Mouse (Mus musculus) activated CD4-positive, CD25-positive, alpha-beta regulatory T cell, adult 4 months (primary cell): ENCODE results near the gene Zfp52. TPM values are rescaled to one million over a fixed set of nuclear protein-coding genes. Genes with fewer than 3 reads are reported as not detected.

Experiments
- ATAC-seq: one replicate; pipeline ENCODE4 v1.8.0; 2017
- polyA plus RNA-seq, 2 experiments: library from polyadenylated mRNA; unstranded; fragments of 100-300 nt; shearing (Covaris generic); gene quantifications; one replicate each; pipeline ENCODE4 v1.2.1; 2017

Zfp52 gene
- 10 to 100 TPM; 16.5 to 20.0 TPM for polyA plus RNA-seq

DNA sequence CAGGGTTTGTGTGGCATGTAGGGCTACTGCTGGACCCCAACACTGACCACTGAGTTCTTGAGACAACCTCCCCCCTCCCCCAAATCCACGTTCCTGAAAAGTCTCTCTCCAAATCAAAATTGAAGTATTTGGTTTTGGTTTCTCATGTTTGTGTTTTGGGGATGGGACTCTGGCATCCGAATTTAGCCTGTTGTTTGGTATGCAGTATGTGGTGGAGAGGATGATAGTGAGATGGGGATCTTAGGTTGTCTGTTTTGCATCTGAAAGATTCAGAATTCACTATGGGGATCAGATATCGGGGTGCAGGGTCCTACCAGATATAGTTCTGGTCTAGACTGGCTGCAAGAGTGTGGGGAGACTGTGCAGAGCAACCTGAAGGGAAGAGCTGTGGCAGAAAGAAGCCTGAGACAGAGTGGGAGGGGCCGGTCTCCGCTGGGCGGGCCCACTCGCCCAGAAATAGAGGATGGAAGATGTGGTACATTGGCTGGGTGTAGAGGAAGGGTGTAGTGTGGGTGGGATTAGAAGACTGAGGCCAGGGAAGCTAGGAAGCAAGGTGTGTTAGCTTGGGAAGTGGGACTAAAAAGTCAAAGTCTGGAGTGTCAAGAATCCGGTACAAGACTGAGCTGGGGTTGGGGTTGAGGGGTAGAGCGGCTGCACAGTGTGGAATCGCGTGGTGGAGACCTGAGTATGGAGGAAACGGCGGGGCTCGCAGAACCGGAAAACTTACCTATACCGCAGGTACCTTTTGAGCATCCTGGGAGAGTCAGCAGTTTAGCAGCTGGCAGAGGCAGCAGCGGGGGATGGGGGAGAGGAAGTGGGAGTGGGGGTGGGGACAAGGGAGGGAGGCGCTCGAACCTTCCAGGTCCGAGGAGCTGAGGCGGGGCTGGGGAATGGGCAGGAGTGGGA is at the start of gene Zfp52:
Gene Zfp52, plus strand, starts transcription at position 444 of the 906 bp plus-strand sequence.
- peak; percentile 64 for ATAC-seq

DNA sequence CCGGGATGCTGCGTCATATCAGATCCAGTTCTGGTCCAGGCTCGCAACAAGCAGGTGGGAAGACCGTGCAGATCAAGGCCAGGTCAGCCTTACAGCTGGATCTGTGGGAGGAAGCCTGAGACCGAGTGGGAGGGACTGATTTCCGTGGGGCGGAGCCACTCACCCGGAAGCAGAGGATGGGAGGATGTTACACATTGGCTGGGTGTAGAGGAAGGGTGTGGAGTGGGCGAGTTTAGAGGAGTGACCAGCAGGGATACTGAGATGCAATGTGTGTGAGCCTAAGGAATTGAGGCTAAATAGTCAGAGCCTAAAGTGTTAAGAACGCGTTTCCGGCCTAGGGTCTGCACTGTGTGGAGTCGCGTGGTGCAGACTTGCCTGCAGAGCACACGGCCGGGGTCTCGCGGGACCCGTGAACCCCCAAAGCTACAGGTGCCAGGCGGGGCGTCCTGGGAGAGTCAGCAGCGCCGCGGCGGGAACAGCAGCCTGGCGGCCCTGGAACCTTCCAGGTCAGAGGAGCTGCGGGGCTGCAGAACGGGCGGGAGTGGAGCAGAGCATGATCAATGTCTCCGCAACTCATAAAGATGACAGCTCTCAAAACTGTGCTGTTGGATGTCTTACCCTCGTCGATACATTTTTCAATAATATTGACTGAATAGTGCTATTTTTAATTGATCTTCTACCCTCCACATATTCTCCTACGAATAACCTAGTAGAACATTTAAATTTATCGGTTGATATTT is 46.4 kb upstream of the Zfp52 start, which contains the start of gene Zfp53:
Gene Zfp53, plus strand, starts transcription at position 239 of the 740 bp plus-strand sequence.
- peak; percentile 99 for ATAC-seq

DNA sequence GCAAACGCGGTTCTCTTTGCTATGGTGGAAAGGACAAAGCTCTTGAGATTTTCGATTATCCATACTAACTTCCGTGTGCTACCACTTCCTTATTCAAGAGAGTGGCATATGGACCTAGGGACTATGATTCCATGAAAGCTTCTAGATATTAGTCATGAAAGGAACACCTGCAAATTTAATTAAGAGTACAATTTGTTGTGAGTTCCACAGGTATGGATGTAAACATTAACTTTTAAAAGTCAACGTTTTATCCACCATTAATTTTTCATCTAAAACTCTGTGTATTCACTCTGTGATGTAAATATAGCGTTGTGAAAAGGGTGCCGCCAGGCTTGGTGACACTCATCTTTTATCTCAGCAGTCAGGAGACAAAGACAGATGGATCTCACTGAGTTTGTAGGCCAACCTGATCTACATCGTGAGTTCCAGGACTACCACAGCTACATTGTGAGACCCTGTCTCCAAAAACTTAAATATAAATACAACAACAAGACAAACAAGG is 45.8 kb upstream of the Zfp52 start:
- peak; percentile 10 for ATAC-seq

DNA sequence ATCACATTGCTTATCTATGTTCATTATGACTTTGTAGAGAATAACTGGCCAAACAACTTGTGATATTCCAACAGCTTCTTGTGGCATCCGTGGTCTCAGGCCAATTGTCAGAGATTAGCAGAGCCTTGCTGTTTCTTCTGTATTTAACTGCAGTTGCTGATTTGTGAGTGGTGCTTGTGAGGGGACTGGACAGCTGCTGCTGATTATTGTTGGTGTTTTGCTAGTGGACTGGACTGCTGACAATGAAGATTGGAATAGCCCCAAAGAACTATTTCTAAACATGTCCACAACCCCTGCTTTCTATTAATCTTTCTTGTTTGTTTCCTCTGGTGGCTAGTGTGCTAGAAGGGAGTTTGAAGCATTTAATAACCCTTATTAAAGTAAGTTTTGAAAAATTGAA is 34.0 kb upstream of the Zfp52 start:
- no peak for ATAC-seq

DNA sequence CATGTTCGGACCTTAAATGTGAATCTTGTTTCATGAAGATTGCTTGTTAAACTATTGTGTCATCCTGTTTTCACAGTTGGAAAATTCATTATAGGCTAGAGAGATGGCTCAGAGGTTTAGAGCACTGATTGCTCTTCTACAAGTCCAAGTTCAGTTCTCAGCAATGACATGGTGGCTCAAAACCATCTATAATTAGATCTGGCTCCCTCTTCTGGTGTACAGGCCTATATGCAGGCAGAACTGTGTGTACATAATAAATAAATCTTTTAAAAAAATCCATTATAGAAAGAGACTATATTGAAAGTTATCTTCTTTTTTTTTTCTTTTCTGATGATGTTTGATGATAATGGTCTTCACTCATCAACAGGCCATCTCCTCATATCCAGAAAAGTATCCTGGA is 30.8 kb upstream of the Zfp52 start:
- ATAC-seq, result peak; percentile 43

DNA sequence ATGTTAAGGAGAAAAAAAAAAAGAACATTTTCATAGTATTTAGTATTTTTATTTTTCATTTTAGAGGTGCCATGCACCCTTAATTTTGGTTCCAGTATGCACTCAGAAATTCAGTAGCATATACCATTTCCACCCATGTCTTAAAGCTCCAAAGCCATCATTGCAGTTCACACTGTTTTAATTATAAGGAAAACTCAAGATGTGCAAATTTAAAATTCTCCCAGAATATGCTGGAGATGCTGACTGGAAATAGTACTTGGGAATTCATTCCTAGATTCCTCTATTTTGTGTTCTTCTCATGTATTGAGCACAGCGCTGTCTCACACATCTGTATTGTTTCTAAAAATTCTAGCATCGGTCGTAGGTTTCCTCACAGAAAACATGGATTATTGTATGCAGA is 29.1 kb upstream of the Zfp52 start:
- ATAC-seq, result no peak

DNA sequence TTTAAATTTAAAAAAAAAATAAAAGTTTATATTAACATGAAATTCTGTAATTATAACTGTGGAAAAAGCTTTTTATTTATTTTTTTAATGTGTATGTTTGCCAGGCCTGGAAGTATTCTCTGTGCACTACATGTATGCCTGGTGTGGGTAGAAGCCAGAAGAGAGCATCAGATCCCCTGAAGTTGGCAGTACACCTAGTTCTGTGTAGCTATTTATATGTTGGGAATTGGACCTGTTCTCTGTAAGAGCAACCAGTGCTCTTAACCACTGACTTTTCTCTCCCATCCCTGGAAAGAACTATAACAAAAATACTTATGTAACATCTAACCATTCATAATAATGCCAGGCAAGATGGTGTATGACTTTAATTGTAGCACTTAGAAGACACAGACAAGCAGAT is 25.6 kb upstream of the Zfp52 start:
- no peak for ATAC-seq

DNA sequence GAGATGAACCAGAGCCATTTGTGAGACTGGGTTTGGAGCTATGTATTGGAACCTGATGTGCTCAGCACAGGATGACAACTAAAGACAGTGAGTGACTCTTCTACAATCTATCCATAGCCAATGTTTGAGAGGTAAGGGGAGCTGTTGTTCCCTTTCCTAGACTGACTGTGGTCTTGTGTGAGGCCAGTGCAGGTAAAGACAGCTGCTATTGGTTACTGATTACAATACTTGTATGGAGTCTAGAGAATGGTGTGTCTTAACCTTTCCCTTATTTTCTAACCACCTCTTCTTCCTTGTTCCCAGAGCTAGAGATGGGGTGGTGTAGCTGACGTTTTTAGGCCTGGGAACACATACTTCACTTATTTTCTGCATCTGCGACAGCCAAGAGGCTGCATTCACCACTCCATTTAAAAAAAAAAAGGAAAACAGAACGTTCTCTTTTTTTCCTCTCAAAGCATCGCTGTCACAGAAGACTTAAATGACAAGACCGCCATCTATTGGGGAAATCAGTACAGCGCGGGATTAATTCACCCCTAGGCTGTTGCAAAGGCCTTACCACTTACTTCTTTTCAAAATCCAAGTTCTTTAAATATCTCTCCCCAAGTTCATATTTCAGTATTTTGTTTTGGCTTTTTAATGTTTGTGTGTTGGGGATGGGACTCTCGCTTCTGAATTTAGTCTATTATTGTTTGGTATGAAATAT is 19.8 kb upstream of the Zfp52 start:
- ATAC-seq, result peak; percentile 86

DNA sequence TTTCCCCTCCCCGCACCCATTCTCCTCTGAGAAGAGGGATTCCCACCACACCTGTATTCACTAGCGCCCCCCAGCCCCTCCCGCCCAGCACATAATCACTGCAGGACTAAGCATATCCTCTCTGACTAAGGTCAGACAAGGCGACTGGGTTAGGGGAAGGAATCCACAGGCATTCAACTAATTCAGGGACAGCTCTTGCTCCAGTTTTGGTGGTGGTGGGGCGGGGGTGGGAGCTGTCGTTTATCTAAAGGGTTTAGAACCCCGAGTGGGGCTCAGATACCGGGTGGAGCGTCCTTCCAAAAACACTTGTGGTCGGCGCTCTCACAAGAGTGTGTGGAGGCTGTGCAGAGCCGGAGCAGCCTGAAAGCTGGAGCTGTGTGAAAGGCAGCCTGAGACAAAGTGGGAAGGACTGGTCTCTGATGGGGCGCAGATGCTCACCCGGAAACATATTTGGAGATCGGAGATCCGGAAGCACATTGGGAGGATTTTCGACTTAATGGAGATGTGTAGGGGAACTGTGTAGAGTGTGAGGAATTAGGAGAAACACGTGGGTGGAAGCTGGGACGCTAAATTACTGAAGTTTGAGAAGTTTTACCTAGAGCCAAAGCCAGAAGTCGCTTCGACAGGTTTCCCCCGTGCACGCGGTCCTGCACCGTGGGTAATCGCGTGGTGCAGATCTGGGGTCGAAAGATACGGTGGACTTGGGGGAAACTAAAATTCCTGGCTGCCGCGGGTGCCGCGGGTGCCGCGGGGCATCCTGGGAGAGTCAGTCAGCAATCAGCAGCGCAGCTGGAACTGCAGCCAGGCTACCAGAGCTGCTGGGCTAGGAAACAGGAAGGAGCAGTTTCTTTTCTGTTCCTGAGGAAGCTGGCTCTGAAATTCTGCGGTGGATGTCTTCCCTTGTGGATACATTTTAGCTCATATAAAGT is 18.9 kb upstream of the Zfp52 start:
- peak; percentile 72 for ATAC-seq

DNA sequence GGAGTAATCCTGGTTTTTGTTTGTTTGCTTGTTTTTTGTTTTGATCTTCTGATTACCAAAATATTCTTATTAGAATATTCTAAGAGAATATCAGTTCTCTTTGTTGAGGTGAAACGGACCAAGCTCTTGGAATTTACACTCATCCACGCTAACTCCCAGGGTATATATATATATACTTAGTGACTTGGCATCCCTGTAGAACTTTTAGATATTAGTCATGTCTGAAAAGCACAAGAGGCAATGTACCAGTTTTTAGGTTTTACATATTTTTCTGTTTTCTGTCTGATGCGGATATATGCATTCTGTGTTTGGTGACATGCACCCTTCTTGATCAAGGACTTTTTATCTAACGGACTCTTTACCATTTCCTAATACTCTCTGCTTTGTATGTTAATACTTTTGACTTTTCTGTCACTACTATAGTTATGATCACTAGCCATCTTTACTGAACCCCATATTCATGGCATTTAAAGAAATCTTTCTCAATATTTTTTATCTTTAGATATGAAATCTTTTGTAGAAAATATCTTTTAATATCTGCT is 18.1 kb upstream of the Zfp52 start:
- ATAC-seq, result peak; percentile 4

DNA sequence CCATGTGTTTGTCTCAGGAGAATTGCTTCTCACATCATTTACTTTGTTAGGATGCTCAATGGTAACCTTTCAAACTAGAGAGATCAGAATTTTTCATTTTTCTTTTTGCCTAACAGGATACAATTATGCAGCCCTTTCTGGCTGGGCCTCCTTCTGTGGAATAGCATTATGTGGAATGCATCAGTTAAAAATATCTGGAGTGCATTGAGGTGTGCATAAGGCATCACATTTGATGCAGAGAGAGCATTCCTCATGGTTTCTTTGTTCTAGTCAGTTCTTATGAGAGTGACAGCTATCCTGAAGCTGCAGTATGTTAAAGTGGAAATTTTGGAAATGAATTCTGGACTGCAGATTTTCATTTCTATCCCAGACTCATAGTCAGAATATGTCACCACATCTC is 9.1 kb upstream of the Zfp52 start:
- ATAC-seq, result no peak

DNA sequence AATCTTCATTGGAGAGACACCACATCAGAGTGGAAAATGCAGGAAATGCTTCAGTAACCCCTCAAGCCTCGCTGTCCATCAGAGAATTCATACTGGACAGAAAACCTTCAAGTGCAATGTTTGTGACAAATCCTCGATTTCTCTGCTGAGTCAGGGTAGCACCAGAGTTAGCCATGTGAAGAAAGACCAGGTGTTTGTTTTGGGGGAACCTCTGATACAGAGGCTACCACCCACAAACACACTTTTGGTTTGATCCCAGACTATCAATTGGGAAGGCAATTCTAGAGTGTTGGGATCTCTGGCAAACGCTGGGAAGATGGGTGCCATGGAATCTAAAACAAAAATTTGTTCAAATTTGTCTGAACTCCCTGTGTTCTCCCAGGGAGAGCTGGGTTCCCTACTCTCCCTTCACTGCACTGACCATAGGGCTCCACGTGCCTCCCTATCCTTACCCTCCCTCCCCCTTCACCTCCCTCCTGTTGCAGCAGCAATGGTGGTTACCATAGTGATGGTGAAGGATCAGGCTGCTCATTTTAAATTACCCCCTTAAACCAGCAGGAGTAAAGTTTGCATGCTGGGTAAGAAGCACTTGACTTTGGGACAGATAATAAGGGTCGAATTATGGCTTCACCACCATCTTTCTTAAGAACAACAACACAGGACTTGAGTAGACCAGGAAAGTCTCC is 4.6 kb upstream of the Zfp52 start:
- ATAC-seq, result no peak

DNA sequence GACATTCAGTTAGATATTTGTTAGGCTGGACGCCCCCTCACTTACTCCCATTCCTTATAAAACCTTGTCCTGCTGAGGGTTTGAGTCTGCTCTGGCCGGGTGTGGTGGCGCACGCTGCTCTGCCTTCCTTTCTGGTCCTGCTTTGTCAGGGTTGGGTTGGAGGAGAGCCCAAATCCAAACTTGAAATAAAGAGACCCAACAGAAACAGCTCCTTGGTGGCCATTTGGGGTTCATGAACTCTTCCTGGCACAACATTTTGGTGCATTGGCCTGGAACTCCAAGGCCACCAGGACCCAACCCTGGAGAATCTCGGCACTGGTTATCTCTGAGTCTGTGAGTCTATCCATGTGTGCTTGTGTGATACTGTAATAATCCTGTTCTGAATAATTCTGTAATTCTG is 3.7 kb upstream of the Zfp52 start:
- ATAC-seq, result no peak

DNA sequence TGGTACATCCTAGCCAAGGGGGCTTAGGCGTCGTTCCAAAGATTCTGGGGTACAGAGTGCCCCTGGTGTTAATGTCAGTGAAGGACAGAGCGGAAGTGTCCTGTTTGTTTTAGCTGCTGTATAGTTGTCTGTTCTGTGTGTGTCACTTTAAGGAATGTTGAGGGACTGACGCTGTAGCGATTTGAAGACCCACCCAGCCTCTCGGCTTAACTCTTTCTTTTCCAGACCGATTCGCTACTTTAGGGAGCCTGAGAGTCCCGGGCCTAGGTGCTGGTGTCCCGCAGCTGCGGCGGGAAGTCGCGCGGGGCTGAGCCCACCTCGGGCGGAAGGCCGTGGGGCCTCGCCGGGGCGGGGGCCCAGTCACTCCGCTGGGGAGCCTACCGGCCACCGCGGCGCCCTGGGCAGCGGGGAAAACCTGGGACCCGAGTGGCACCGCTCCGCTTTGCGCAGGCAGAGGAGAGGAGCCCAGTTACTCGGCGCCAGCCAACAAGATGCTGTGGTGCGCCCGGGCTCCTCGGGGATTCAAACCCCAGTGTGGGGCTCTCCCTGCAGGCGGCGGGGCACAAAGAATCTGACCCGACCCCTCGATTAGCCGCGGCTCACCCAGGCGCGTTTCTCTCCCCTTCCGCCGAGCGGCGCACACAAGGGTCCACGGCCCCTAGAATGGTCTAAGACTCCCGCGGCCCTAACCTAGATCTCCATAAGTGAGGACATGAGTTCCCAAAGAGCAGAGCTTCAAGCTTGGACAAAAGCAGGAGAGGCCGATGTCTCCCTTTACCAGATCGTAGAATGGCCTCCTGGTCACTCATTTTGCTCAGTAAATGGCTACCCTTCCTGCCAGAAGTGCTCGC is 3.0 kb upstream of the Zfp52 start:
- peak; percentile 16 for ATAC-seq

DNA sequence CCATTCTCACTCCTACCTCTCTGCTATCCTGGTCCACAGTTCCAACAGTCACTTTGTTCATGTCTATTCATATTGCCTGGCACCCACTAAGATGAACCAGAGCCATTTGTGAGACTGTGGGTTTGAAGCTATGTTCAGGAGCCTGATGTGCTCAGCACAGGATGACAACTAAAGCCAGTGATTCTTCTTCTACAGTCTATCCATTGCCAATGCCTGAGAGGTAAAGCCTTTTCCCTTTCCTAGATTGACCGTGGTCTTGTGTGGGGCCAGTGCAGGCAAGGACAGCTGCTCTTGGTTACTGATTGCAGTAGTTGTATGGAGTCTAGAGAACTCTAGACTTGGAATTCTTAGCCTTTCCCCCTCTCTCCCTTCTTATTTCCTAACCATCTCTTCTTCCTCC is 1.4 kb upstream of the Zfp52 start:
- ATAC-seq, result no peak

DNA sequence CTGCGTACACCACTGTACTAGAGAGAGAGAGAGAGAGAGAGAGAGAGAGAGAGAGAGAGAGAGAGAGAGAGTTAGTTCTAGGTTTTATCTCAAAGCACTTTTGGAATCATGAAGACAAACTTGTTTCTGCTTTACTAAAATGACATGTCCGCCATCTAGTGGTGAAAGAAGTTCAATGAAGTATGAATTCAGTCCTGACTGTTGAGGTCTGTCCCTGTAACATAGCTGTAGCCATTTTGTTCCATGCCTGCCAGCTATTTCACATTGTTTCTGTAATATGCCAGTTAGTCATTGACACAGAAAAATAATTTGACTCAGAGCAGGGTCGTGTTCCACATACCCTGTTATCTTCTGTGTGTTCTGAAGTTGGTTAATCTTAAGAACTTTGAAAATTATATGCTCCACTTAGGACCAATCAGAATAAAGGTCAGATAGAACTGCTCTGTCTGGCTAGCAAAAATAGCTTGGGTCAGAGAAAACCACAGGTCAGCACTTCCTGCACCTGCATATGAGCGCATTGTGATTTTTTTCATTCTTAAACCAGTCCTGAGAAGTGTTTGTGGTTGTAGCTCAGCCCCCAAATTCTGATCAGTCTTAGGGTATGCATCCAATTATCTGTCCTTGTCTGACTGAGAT is 761 bp upstream of the Zfp52 start:
- peak; percentile 66 for ATAC-seq

DNA sequence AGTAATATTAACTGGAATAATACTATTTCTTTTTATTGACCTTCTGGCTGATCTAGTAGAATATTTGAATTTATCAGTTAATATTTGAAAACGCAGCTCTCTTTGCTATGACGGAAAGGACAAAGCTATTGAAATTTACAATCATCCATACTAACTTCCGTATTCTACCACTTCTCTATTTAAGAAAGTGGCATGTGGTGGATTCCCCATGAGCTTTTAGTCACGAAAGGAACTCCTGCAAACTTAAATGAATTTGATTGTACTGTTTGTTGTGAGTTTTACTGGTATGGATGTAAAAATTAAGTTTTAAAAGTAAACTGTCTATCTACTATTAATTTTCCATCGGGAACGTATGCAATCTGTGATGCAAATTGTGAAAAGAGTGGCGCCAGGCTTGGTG is 757 bp downstream of the Zfp52 start:
- ATAC-seq, result no peak

DNA sequence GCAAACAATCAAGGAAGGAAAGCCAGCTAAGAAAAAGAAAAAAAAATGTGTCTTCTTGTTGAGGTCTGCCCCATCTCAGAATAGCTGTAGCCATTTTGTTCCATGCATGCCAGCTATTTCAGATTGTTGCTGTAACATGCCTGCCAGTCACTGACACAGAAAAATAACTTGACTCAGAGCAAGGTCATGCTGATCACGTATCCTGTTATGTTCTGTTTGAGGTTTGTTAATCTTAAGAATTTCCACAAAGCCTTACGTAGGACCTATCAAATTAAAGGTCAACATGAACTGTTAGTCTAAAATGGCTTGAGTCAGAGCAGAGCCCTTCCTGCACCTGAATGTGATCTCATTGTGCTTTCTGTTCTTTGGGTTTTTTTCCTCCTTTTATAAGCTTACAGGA is 1.3 kb downstream of the Zfp52 start:
- ATAC-seq, result no peak

DNA sequence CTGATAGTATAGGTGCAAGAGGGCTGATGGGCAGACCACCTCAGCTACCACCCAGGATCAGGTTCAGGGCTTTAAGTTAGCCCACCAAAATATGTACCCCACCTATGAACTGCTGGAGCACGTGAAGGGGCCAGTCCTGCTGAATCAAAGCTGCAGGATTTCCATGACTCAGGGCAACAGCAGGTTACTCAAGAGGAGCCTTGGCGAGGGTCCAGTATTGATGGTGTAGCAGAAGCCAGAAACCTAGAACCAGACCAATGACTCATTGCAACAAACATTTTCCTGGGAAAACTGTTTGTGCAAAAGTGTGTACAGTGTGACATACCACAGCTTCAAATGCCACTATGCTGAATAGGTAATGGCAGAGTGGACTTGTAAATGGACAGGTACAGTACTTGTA is 22.5 kb downstream of the Zfp52 start:
- ATAC-seq, result no peak
